Mouse (Mus musculus) spleen, adult 2 months (tissue): Measurements from ENCODE around the gene Nfia. TPM values are rescaled to one million over a fixed set of nuclear protein-coding genes. Genes with fewer than 3 reads are reported as not detected.

Experiments
- DNase-seq, 2 experiments: peaks; one replicate each; pipeline versions ENCODE4 v3.0.0 to v3.0.0-alpha.2; 2012 to 2021; ENCODE audit warnings: low spot score in 2 of 2, low read depth in 1 of 2
- H3K27ac ChIP-seq: fragments of 200-500 bp; 2 replicates; pipeline ENCODE4 v1.5.1; 2012; ENCODE audit warnings: low read length, inconsistent platforms; ENCODE audit not compliant: insufficient read depth
- H3K27me3 ChIP-seq: fragments of 200-500 bp; 2 replicates; pipeline ENCODE4 v1.6.1; 2012; ENCODE audit warnings: mild to moderate bottlenecking, moderate library complexity, low read length, inconsistent platforms; ENCODE audit not compliant: control insufficient read depth, insufficient read depth
- H3K36me3 ChIP-seq: fragments of 200-500 bp; 2 replicates; pipeline ENCODE4 v1.6.1; 2012; ENCODE audit warnings: mild to moderate bottlenecking, low read length, inconsistent platforms; ENCODE audit not compliant: control insufficient read depth, insufficient read depth
- H3K4me1 ChIP-seq: fragments of 200-500 bp; 2 replicates; pipeline ENCODE4 v1.6.1; 2011; ENCODE audit warnings: inconsistent platforms; ENCODE audit not compliant: control insufficient read depth, insufficient read depth, insufficient read length
- H3K4me3 ChIP-seq: fragments of 200-500 bp; 2 replicates; pipeline ENCODE4 v1.5.1; 2011; ENCODE audit warnings: mild to moderate bottlenecking, inconsistent platforms; ENCODE audit not compliant: insufficient read depth, insufficient read length; ENCODE audit errors: extremely low read depth
- CTCF ChIP-seq: fragments of 200-500 bp; IDR thresholded peaks from 2 replicates; pipeline ENCODE4 v1.5.1; 2011; ENCODE audit warnings: mild to moderate bottlenecking, inconsistent platforms; ENCODE audit not compliant: insufficient read depth, insufficient read length, insufficient replicate concordance; ENCODE audit errors: extremely low read depth
- POLR2A ChIP-seq: fragments of 200-500 bp; IDR thresholded peaks from 2 replicates; pipeline ENCODE4 v1.6.1; 2011; ENCODE audit warnings: low read depth, low read length, inconsistent platforms
- WGBS: fragments of 180-500 bp; shearing (Covaris S2); methylation state at CpG from one replicate; pipeline ENCODE4 v1.1.7; 2018; 5-methylcytosine and 5-hydroxymethylcytosine counted together
- polyA plus RNA-seq: library from polyadenylated mRNA; depleted of rRNA; stranded (reverse); fragments of >200 nt; gene quantifications from 2 replicates; pipeline ENCODE4 v1.2.3, GENCODE M21; 2012

Gene Nfia
- polyA plus RNA-seq, 1 experiment = 10.3 TPM

- DNase-seq = no peak
- no peak overlapping the region for H3K27ac ChIP-seq
- no peak overlapping the region for H3K4me3 ChIP-seq
- no peaks in the 10 kb centered on the region; the same call in 1 of the 2 replicates for H3K4me1 ChIP-seq
- no peaks in the 10 kb centered on the region for H3K36me3 ChIP-seq
- H3K27me3 ChIP-seq = no peaks in the 10 kb centered on the region
- TF ChIP-seq CTCF (no peak), POLR2A (no peak)
- WGBS = 76% methylated on average over 9 of the region's 9 CpGs
Observed at GRCm38 (mm10) chr4:98104911-98105702, 332.6 kb downstream of the Nfia start.

GRCm38 (mm10) chr4:98105971-98106370 is 333.4 kb downstream of the Nfia start:
- 39% methylated on average over 6 of the region's 6 CpGs for WGBS
- TF ChIP-seq POLR2A (no peak), CTCF (no peak)
- Histone ChIP-seq H3K4me3 (no peak overlapping the region), H3K36me3 (no peaks in the 10 kb centered on the region), H3K27ac (no peak overlapping the region), H3K4me1 (no peaks in the 10 kb centered on the region; the same call in 1 of the 2 replicates), H3K27me3 (no peaks in the 10 kb centered on the region)
- DNase-seq = no peak

- Histone ChIP-seq H3K27ac (no peak overlapping the region), H3K36me3 (no peaks in the 10 kb centered on the region), H3K27me3 (no peaks in the 10 kb centered on the region), H3K4me1 (no peaks in the 10 kb centered on the region; the same call in 1 of the 2 replicates), H3K4me3 (no peak overlapping the region)
- 80% methylated on average over 14 of the region's 14 CpGs for WGBS
- no peak for DNase-seq
- TF ChIP-seq POLR2A = no peak
- no peak for TF ChIP-seq CTCF
Observed at GRCm38 (mm10) chr4:98106445-98107092, 334.0 kb downstream of the Nfia start.

GRCm38 (mm10) chr4:98107093-98107453 is 334.5 kb downstream of the Nfia start:
- no peaks in the 10 kb centered on the region for H3K36me3 ChIP-seq
- H3K27me3 ChIP-seq = no peaks in the 10 kb centered on the region
- 71% methylated on average over 4 of the region's 4 CpGs for WGBS
- H3K4me3 ChIP-seq = no peak overlapping the region
- no peaks in the 10 kb centered on the region for H3K4me1 ChIP-seq
- H3K27ac ChIP-seq = no peak overlapping the region
- TF ChIP-seq CTCF = no peak
- TF ChIP-seq POLR2A = no peak
- no peak for DNase-seq

- no peaks in the 10 kb centered on the region for H3K36me3 ChIP-seq
- WGBS = 50% methylated on average over 9 of the region's 9 CpGs
- H3K4me3 ChIP-seq = no peak overlapping the region
- H3K27ac ChIP-seq = no peak overlapping the region
- no peaks in the 10 kb centered on the region for H3K27me3 ChIP-seq
- H3K4me1 ChIP-seq = no peaks in the 10 kb centered on the region
- no peak for DNase-seq
- TF ChIP-seq CTCF = no peak
- no peak for TF ChIP-seq POLR2A
Observed at GRCm38 (mm10) chr4:98107936-98108675, 335.6 kb downstream of the Nfia start.

GRCm38 (mm10) chr4:98108676-98109016 is 336.1 kb downstream of the Nfia start:
- Histone ChIP-seq H3K27me3 (no peaks in the 10 kb centered on the region), H3K4me3 (no peak overlapping the region), H3K4me1 (no peaks in the 10 kb centered on the region; the same call in 1 of the 2 replicates), H3K27ac (no peak overlapping the region), H3K36me3 (no peaks in the 10 kb centered on the region)
- 81% methylated on average over 4 of the region's 4 CpGs for WGBS
- no peak for DNase-seq
- TF ChIP-seq POLR2A (no peak), CTCF (no peak)
